Mouse (Mus musculus): ENCODE results near the gene Dmwd.

Dmwd gene

GRCm38 (mm10) chr7:19094826-19095750 lies 19.1 kb downstream of the Dmwd start:
- DNase-seq (ENCODE audit: low read depth), result peak; percentile 68

GRCm38 (mm10) chr7:19095751-19096110 lies 19.7 kb downstream of the Dmwd start:
- DNase-seq (ENCODE audit: low read depth), result no peak

GRCm38 (mm10) chr7:19096421-19096976 lies 20.5 kb downstream of the Dmwd start:
- DNase-seq (ENCODE audit: low read depth), result no peak

- no peak for DNase-seq (ENCODE audit: low read depth)
Observed at GRCm38 (mm10) chr7:19097217-19097616, 21.2 kb downstream of the Dmwd start.

GRCm38 (mm10) chr7:19097863-19098262 lies 21.8 kb downstream of the Dmwd start:
- no peak for DNase-seq (ENCODE audit: low read depth)

GRCm38 (mm10) chr7:19098811-19099210 lies 22.8 kb downstream of the Dmwd start:
- no peak for DNase-seq (ENCODE audit: low read depth)

GRCm38 (mm10) chr7:19100290-19100689 lies 24.3 kb downstream of the Dmwd start:
- no peak for DNase-seq (ENCODE audit: low read depth)

GRCm38 (mm10) chr7:19103741-19104140 lies 27.7 kb downstream of the Dmwd start:
- no peak for DNase-seq (ENCODE audit: low read depth)

- DNase-seq (ENCODE audit: low read depth), result no peak
Observed at GRCm38 (mm10) chr7:19104486-19104885, 28.5 kb downstream of the Dmwd start.

GRCm38 (mm10) chr7:19107436-19107835 lies 31.4 kb downstream of the Dmwd start:
- DNase-seq (ENCODE audit: low read depth), result no peak

GRCm38 (mm10) chr7:19109565-19109964 lies 33.5 kb downstream of the Dmwd start:
- DNase-seq (ENCODE audit: low read depth), result no peak

GRCm38 (mm10) chr7:19118028-19118771 lies 42.2 kb downstream of the Dmwd start, which contains the start of gene Gm4969:
Gene Gm4969, minus strand, starts transcription at chr7:19118368.
- peak; percentile 54 for DNase-seq (ENCODE audit: low read depth)

- no peak for DNase-seq (ENCODE audit: low read depth)
Observed at GRCm38 (mm10) chr7:19119083-19119482, 43.1 kb downstream of the Dmwd start.

- DNase-seq (ENCODE audit: low read depth), result peak; percentile 99
Observed at GRCm38 (mm10) chr7:19119631-19120429, 43.8 kb downstream of the Dmwd start, which contains the start of gene Fbxo46. Gene Fbxo46, plus strand, starts transcription at chr7:19119859.

GRCm38 (mm10) chr7:19121686-19122085 lies 45.7 kb downstream of the Dmwd start:
- DNase-seq (ENCODE audit: low read depth), result no peak

GRCm38 (mm10) chr7:19124713-19125112 lies 48.7 kb downstream of the Dmwd start:
- no peak for DNase-seq (ENCODE audit: low read depth)

- no peak for DNase-seq (ENCODE audit: low read depth)
Observed at GRCm38 (mm10) chr7:19127744-19128143, 51.7 kb downstream of the Dmwd start.

- peak; percentile 57 for DNase-seq (ENCODE audit: low read depth)
Observed at GRCm38 (mm10) chr7:19129396-19129795, 53.4 kb downstream of the Dmwd start.

GRCm38 (mm10) chr7:19130657-19131056 lies 54.6 kb downstream of the Dmwd start:
- DNase-seq (ENCODE audit: low read depth), result peak; percentile 49

- DNase-seq (ENCODE audit: low read depth), result peak; percentile 96
Observed at GRCm38 (mm10) chr7:19131324-19131848, 55.4 kb downstream of the Dmwd start.

Measured in induced T-regulatory cell, adult 2 months (primary cell).